Mouse (Mus musculus): Measurements from ENCODE around the gene Tns3.
A peak's percentile ranks its signal among the peaks of the same experiment; 100 is the strongest.

Tns3 gene

DNA sequence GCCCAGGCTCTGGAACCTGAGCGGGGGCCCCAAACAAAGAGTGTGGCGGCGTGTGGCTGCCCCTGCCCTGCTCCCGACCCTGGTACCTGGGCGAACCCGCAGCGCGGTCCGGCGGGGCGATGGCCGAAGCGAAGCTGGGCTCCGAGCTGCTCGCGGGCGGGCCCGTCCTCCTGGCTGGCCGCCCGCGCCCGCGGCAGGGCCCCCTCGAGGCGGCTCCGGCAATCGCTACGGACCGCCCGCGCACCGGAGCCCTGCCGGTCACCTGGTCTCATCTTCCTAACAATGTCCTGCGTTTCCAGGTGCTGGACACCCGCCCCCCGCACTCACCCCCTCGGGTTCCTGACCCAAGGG lies at the start of gene Tns3:
TSS of gene Tns3 (minus strand) at position 143 of the 351 bp plus-strand sequence.
- no peak for DNase-seq

DNA sequence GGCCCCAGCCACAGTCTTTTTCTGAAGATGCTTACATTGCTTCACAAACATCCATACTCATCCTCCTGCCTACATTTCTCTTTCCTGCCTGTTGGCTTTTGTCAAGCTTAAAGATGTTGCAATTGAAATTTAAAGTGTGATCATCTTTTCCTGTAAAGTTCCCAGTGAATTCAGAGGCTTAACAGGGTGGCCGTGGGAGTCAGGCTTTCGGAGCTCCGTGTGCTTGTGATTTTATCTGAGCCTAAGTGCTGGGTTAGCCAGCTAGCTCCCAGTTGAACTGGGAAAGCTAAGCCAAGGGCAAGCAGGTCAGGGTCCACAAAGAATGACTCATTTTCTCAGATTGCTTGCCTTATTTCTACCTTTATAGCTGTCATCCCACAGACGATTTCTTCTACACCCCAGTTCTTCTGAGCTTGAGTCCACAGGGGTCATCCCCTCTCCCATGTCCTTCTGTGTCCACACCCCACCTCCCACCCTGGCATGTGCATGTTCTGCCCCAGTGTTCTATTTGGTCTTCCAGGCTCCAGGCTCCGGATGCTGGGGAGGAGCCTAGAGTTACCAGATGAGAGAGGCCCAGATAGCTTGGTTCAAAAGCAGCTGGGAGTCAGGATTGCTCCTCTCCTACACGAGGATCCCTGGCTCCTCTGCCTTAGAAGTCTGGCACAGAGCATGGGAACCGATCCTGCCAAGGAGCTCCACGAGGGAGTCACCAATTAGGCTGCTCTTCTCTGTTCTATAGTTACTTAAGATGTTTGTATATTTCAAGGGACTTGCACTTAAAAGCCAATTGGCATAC lies 42.1 kb upstream of the Tns3 start:
- DNase-seq, result no peak

DNA sequence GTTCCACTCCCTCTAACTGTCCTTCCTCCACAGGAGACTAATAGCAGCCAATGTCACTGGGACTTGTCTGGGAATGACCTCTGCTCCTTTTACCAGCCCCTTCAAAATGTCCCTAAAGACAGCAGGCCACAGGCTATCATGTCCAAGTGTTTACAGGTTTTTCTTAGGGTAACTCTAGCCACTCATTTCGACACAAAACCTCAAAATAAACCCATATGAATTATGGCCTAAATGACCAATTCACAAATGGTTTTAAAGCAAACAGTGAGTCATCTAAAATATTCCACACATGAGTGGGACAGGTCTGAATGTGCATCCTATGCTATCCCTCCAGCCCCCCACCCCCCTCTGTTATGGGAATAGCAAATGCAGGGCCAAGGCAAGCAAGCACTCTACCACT lies 40.8 kb upstream of the Tns3 start:
- no peak for DNase-seq

DNA sequence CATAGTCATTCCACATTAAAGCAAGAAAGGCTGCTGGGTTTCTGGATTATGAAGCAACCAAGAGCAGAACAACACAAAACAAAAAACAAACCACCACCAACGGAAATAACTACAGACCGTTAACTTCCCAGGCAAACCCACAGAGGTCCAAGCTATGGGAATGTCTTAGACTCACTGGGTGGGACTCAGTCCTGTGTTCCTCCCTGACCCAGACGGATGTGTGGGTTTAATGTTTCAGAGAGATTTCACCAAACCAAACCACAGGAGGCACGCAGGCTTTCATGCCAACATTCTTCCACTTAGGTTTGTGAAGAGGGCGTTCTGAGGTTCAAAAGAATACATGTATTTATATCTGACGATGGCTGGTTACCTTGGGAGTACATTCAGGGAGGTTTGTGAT lies 39.5 kb upstream of the Tns3 start:
- no peak for DNase-seq

DNA sequence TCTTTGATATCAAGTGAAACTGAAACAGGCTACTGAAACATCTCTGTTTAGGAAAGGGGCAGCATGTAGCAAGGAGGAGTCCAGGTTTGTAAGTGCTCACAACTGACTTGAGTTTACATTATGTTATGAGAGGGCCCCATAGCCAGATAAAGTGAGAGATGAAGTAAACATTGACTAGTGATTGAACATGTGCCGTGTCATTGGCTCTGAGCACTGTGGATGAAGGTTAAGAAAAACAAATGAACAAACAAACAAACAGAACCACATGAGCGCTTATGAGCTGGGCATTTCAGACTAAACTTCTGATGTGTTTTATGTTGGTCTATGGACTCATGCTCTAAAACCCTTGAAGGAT lies 38.2 kb upstream of the Tns3 start:
- DNase-seq, result no peak

DNA sequence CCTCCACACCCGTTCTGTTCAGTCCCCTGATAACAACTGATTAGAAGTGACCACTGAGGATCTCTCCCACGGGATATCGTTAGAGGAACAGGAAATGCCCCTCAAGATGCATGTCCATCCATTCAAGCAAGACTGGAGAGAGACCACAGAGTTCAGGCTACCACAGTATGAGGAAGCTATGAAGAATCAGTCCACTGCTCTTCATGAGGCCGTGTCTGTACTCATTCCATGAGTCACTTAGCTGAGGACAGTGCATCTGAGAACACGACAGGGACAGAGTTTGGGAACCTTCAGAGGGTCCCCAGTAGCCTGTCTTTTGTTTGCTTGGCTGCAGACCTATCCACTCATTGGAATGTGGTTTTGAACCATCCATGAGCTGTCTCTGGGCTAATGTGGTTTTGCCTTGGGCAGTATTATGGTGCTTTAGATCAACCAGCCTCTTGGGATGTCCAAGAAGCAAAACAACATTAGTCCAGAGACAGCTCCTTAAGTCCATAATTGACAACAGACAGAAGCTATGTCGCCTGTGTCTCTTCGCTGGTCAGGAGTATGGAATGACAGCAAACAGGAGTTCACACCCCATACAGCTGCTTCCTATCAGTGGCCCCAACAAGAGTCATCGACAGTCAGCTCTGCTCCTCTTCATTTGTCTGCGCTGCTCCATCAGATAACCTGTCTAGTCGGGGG lies 37.7 kb upstream of the Tns3 start:
- DNase-seq, result no peak

DNA sequence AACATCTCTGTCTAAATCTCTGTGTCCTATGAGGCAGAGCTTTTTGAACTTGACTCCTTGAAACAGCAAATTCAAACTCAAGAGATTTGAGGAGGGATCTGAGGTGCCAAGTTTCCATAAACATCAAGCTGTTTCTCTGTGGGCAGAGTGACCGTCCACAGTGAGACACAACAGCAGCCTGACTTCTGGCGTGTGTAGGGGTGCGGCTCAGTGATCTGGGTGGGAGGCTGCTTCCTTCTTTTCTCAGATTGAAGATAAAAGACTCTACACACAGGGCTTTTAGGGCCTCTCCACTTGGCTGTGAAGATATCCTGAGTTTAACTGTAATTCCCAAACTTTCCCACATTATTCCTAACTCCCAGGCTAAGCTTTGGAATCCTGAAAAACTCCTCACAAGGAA lies 37.1 kb upstream of the Tns3 start:
- DNase-seq, result no peak

DNA sequence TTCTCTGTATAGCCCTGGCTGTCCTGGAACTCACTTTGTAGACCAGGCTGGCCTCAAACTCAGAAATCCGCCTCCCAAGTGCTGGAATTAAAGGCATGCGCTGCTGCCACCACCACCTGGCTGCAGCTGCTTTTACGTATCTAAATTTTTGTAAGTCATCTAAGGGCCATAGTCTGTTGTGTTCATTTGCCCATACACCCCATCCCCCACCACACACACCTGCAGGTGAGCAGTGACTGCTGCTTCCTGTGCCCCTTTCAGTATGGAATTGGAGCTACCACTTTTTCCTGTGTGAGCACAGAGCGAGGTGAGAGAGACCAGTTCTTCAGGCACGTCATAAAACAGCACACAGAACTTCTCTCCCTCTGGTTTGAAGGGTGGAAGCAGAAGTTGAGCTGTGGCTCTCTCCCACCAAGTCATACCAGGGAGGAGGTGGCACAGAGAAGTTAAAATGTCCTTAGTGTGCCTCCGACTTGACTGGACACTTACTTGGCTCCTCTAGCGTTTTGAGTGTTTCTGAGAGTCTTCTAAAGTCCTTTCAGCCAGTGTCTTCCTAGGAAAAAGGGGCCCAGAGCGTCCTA lies 36.4 kb upstream of the Tns3 start:
- no peak for DNase-seq

DNA sequence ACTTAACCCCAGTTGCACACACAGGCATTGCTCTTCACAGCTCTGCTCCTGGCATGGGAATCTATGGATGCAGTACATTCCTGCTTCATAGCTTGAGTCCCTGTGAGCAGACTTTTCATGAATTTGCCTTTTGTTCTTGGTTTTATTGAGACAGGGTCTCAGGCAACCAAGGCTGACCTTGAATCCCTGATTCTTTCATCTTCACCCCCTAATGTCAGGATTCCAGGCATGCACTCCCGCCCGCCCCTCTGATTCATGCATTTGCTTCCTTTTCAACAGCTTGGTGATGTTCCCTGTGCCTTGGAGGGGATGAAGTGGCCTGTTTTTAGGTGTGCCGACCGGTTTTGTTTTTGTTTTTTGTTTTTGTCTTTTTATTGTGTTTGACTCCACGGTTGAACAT lies 35.4 kb upstream of the Tns3 start:
- DNase-seq, result no peak

DNA sequence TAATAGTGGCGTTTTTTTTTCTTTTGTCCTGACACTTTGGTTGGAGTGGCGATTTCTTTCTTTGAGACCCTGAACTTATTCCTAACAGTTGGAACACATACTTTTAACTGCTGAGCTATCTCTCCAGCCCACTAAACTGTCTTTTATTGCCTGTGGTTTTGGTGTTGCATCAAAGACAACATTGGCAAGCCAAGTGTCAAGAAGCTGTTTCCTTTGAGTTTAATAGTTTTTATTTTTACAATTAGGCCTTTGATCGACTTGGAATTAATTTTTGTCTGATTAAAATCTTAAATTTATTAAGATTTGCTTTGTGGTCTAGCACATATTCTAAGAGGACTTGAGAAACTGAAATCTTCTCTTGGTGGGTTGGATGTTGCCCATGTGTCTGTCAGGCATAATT lies 33.3 kb upstream of the Tns3 start:
- DNase-seq, result no peak

DNA sequence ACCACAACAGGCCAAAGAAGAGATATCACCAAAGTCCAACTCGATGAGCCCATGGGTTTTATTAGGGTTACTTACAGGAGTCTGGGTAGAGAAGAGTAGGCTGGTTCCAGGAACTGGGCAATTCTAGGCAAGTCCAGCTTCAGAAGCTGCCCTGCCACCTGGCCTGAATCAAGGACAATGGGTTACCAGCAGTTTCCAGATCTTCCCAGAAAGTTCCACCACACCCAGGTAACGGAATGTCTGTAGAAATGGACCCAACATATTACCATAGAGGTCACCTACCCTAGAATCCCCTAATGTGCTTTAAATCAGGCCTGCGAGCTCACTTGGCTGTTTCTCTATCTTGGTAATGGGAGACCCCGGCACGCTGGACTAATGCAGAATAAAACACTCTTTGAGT lies 29.8 kb upstream of the Tns3 start:
- no peak for DNase-seq

DNA sequence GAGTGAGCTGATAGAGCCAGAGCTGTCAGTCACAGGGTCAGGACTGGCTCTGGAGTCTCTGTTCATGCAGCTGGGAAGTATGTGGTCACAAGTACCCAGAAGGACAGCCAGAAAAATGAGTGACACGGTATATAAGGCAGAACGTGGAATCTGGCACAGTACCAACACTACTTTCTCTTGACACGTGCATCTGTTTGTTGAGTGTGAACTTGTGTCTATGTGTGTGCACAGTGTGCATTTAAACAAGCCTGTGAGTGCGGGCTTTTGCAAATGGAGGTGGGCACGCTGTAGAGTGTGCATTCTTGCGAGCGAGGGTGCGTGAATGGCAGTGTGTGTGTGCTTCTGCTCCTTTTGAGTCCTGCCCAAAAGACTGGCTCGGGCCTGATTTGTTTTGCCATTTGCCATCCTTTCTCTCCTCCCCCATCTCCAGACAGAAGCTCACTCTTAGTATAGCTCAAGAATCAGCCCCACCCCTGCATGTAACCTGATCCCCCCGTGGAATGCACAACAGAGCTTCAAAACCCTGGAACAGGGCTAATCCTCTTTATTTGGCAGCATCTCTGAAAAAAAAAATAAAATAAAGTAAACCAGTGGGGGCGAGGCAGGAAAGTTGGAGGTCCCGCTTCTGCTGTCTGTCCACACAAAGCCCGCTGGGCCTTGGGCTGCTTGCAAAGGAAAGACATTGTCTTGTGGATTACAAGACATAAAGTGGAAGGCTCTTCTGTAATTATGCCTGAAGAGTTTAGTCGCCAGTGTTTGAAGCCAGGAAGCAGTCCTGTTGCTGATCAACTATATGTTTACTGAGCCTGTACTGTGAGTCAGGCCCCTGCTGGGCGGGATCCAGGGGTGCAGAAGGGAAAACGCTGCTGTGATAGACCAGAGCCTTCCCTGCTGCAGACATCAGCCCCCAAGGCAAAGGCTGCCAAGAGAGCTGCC lies 28.5 kb upstream of the Tns3 start:
- DNase-seq, result peak; percentile 2

DNA sequence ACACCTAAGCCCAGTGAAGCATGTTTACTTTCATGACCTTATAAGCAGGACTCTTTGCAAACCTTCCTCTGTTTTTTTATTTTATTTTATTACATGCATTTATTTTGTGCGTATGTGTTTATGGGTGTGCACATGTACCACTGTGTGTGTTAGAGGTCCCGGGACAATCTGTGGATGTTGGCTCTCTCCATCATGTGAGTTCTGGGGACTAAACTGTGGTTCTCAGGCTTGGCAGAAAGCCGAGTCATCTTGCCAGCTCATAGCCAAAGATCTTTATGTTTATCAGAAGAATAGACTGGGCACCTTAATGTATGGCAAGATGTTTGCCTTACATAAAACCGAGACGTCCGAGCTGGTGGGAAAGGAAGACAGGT lies 27.8 kb upstream of the Tns3 start:
- DNase-seq, result no peak

DNA sequence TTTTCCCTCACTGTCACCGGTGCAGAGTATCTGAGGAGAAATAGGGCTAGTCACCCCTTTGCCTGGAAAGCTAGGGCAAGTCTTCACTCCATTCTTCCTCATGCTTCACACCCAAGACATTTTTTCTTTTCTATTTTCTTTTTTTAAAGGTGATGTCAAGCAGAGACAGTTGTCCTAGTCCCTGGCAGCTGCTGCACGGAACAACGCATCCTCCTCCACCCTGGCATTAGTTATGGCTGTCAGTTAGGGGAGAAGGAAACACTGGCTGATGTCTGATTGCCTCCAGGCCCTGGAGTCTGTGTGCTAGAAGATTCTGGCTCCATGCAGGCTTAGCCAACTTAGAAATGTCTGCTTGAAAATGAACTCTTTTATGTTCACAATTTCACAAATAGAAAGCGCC lies 27.3 kb upstream of the Tns3 start:
- DNase-seq, result no peak

DNA sequence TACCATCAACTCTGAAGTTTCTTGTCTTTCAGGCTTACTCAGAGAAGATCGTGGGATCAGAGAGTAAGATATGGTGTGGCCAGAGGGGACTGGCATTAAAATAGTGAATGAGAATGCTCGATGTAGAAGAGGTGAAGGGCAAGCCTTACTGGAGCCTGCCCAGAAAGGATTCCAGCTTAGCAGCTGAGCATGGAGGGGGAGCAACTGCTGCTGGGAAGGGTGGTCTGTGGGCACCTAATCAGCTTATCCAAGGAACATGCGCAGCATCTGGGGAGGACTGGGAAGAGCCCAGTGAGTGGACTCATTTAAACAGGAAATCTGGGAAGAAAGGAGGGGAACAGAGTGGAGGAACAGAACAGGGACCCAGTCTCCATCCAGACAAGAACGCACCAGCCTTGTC lies 26.3 kb upstream of the Tns3 start:
- DNase-seq, result no peak

DNA sequence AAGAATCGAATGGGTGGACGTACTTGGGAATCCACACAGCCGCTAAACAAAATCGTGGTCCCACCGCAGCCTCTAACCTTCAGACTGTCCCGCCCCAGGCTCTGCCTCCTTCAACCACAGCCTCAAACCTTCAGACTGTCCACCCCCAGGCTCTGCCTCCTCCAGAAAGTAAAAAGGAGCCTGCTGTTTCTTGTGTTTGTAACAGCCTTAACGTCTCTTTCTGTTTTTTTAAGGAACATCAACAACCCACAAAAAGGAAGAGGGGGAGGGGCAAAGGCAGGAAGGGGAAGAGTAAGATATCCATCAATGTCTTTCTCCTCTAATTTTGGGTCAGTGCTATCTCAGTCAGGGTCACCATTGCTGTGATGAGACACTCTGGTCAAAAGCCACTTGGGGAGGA lies 25.2 kb upstream of the Tns3 start:
- DNase-seq, result no peak

DNA sequence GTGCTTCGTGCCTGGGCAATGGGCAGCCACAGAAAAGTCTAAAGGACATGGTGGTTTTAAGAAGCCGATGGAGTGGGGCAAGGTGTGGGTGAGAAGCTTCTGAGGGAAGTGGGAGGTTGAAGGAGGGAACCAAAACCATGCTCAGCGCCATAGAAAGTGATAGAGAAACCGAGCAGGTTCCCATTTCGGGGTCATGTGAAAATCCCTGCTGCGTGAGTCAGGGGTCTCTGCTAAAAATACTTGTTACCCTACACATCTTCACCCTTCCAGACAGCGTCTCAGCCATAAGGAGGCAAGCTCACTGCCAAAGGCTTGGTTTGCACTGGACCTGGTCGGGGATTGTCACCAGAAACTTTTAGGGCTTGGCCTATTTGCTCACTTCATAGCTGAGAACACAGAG lies 24.6 kb upstream of the Tns3 start:
- no peak for DNase-seq

DNA sequence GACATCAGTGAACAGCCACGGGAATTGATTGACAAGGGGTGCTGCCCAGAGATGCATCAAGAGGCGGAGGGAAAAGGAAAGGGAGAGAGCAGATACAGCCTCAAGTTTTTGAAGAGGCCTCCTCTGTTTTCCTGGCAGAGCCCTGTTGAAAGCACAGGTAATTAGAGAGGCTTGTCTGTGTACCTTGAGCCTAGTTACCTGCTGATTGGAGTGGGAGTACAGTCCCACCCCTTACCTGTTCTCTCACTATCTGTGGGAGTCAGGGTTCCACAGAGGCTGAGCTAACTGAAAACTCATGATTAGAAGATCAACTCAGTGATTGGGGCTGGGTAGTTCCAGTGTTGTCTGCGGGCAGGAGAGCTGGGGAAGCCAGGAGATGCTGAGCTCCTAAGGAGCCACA lies 22.2 kb upstream of the Tns3 start:
- no peak for DNase-seq

DNA sequence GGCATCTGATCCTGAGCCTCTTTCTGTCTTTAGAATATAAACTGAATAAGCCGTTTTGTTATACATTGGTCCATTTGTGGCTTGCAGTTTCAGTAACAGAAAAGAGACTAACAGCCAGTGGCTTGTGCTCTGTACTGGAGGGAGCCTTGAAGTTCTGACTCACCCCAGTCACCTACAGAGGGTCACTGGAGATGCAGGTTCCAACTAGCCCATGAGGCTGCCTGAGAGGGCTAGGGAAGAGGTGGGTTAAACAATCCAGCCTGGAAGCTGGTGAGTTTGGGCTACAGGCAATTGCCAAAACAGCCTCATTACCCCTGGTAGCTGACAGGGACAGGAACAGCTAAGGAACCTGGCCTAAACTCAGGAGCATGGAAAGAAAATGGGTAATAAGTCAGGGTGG lies 21.7 kb upstream of the Tns3 start:
- no peak for DNase-seq

DNA sequence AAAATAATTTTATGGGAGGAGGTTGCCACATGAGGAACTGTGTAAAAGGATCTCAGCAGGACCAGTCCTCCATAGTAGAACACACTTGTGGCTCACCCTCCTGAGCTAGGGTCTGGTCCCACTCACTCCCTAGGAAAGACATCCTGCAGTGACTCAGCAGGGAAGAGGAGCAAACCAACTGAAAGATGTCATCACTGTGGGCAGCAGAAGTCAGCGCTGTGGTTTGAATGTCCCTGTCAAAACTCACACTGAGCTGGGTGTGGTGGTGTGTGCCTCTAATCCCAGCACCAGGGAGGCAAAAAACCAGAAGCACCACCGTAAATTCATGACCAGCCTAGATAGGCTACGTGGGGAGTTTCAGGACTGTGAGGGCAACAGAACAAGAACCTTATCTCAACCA lies 20.9 kb upstream of the Tns3 start:
- DNase-seq, result no peak

DNA sequence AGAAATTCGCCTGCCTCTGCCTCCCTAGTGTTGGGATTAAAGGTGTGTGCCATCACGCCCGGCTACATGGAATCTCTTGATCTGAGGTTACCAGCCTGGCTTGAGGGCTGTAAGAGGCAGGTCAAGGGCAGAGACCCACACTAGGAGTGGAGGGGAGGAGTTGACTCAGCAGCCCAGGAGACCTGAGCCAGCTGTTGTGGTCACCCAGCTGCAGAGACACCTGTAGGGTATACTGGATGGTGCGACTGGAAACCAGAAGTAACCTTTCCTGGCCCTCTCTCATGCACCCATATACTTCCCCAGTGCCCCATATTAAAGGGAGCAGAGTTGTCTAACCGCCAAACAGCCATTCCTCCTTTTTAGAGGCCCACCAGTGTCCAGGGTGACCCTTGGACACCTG lies 19.9 kb upstream of the Tns3 start:
- no peak for DNase-seq

DNA sequence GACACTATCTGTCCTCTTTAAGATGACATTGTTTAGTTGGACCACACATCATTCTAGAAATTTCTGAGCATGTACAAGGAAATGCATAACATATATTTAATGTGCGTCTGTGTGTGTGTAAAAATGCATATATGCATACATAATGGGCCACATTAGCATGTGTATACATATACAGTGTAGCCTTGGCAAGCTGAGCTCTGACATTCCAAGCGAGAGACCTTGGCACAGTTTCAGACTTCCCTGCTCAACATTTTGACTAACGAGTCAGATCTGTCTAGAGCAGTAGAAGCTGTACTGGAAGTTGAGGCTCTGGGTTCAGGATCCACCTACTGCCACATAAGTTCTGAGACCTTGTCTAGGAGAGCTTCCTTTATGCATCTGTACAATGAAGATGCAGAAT lies 17.0 kb upstream of the Tns3 start:
- DNase-seq, result no peak

DNA sequence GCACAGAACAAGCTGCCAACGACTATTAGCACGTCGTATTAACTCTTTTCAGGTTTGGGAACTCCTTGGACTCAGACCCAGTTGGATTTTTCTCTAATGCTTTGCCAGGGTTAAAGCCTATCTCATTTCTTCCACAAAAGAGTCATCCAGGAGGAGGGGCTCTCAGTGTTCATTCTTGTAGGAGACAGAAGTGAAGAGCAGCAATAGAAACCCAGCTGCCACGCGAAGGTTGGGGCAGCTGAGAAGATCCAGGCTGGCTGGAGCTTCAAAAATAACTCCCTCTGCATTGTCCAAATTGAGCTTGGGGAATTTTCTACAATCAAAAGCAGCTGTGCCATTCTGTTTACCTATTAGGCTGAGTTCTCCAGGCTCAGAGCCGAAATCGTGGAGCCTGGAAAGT lies 16.3 kb upstream of the Tns3 start:
- no peak for DNase-seq

DNA sequence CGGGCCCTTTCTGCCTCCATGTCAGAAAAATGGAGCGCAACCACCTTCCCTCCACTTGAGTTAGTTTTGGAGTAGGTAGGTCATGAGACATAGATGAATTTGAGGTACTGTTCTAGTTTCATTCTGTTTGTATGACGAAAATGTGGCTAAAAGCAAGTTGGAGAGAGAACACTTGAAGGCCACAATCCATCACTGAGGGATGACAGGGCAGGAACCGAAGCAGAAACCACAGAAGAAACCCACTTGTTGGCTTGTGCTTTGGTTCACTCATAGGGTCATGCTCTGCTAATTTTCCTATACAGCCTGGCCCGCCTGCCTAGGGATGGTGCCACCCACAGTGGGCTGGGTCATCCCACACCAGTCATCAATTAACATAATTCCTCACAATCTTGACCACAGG lies 14.9 kb upstream of the Tns3 start:
- DNase-seq, result no peak
